ENCODE assay signal across 16 mouse cellular contexts in the genomic region with DNA sequence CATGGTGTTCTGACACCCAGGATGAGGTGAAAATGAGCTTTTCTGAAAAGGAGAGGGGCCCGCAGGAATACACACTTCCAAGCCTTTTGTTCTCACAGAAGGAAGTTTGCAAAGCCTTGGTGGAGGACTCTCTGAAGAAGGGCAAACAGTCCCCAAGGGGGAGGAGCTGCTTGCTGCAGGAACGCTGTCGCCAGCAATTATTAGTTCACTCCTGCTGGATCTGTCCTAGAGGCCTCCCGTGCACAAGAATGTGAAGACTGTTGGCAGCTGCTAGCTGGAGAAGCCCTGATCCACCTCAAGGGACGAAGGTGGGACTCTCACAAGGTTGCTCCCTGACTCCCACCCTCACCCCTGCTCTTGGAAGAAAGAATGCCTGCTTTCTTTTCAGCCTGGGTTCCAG.
DNase-seq lines count a peak whose midpoint lies in the region; ATAC-seq and TF ChIP-seq lines count a peak whose summit lies in the region.
"Had no signal": no experiment of that assay in that cellular context is flagged by ENCODE, and none has a peak within 500 bp of the region (broad histone marks: within the 10 kb centered on the region; RNA-seq: fewer than 3 reads in every experiment).

No protein-coding gene starts in this region.

- H3K27me3 ChIP-seq in stomach, postnatal 0 days (ENCODE audit: control insufficient read depth, insufficient read depth, low read length): no peaks in the 10 kb centered on the region

- H3K4me2 ChIP-seq in stomach, postnatal 0 days (replicated peaks; ENCODE audit: low read depth): 0 out of 2 replicates have a peak overlapping the region, but pooled peaks have one; percentile 20
- H3K4me2 ChIP-seq: liver, embryonic 11.5 days; neural tube, embryonic 13.5 days had no signal

- no peaks in the 10 kb centered on the region for H3K36me3 ChIP-seq in stomach, postnatal 0 days (ENCODE audit: control insufficient read depth, insufficient read depth, low read length)
- H3K36me3 ChIP-seq: neural tube, embryonic 13.5 days had no signal

- DNase-seq in lung, adult 2 months: peak; percentile 3
- DNase-seq in lung, postnatal 10 days: no peak
- DNase-seq in kidney, adult 8-10 months: peak; percentile 65 to 71
- DNase-seq in kidney, postnatal 4 days: peak; percentile 22 to 42
- peak; percentile 35 for DNase-seq in stomach, postnatal 0 days (ENCODE audit: low spot score)
- DNase-seq in left cerebral cortex, postnatal 10 days (ENCODE audit: extremely low spot score in 1 of 2, low spot score in 2 of 2): no peak
- DNase-seq in c-Kit-positive CD71-positive TER-119-positive erythroid progenitor cells, embryonic 14.5 days (ENCODE audit: low spot score): no peak
- DNase-seq: adrenal gland, adult 2 months; cerebellum, adult 9-11 months; embryo, embryonic 11 days; heart, adult 18-20 months; spleen, adult 18-20 months; thymus, adult 18-20 months had no signal

- H3K9me3 ChIP-seq in stomach, postnatal 0 days (ENCODE audit: control insufficient read depth, low read length): no peaks in the 10 kb centered on the region
- H3K9me3 ChIP-seq: neural tube, embryonic 13.5 days had no signal

- no peak for ATAC-seq in stomach, postnatal 0 days (ENCODE audit: low FRiP score, low TSS enrichment)
- ATAC-seq: inflammation-experienced regulatory T-cells, adult 6 months had no signal

- H3K4me1 ChIP-seq in lung, adult 2 months (ENCODE audit: control insufficient read depth, insufficient read depth, low read length): no peaks in the 10 kb centered on the region
- no peaks in the 10 kb centered on the region for H3K4me1 ChIP-seq in stomach, postnatal 0 days (replicated peaks; ENCODE audit: control insufficient read depth, insufficient read depth)

- no peak for TF ChIP-seq POLR2A in lung, adult 2 months (IDR thresholded peaks at IDR 0.05; ENCODE audit: borderline replicate concordance, extremely low read depth, low read depth, low read length)

- no peak overlapping the region for H3K27ac ChIP-seq in stomach, postnatal 0 days (replicated peaks)
- H3K27ac ChIP-seq: neural tube, embryonic 13.5 days had no signal

- WGBS in lung, adult 2 months: 5% methylated on average over 5 of the region's 5 CpGs
- 7% methylated on average over 5 of the region's 5 CpGs for WGBS in stomach, postnatal 0 days

- no peak overlapping the region for H3K4me3 ChIP-seq in lung, adult 2 months (replicated peaks; ENCODE audit: extremely low read depth, low read depth, low read length)
- no peak overlapping the region for H3K4me3 ChIP-seq in stomach, postnatal 0 days (ENCODE audit: low read depth, low read length)
- H3K4me3 ChIP-seq: neural tube, embryonic 13.5 days had no signal

- intact Hi-C loops in left cerebral cortex, postnatal 10 days (cut with DNase I): no loop called here

- no peak for TF ChIP-seq EP300 in stomach, postnatal 0 days (optimal IDR thresholded peaks at IDR 0.05)

- H3K9ac ChIP-seq in stomach, postnatal 0 days (ENCODE audit: low read length): no peak overlapping the region
- H3K9ac ChIP-seq: neural tube, embryonic 13.5 days had no signal

- no peak for TF ChIP-seq CTCF in lung, adult 2 months (IDR thresholded peaks at IDR 0.05; ENCODE audit: insufficient read depth, low read length)
- TF ChIP-seq CTCF in stomach, postnatal 0 days (IDR thresholded peaks at IDR 0.05; ENCODE audit: low read depth): no peak

Comparison
In these comparisons a context has a peak if more than half of its experiments do, and no peak if none do; other contexts are left out.
1. DNase-seq: peak in lung, adult 2 months (single experiment), kidney, adult 8-10 months (2 of 2), kidney, postnatal 4 days (2 of 2) and stomach, postnatal 0 days (single experiment); none in lung, postnatal 10 days (single experiment), left cerebral cortex, postnatal 10 days (0 of 2) and c-Kit-positive CD71-positive TER-119-positive erythroid progenitor cells, embryonic 14.5 days (single experiment).